Mouse (Mus musculus) B cell, adult 2 months (primary cell): ENCODE measurements around the gene Uimc1.

Experiments
- DNase-seq, 2 experiments: peaks; one replicate each; pipeline ENCODE4 v3.0.0; 2022

The Uimc1 gene

DNA sequence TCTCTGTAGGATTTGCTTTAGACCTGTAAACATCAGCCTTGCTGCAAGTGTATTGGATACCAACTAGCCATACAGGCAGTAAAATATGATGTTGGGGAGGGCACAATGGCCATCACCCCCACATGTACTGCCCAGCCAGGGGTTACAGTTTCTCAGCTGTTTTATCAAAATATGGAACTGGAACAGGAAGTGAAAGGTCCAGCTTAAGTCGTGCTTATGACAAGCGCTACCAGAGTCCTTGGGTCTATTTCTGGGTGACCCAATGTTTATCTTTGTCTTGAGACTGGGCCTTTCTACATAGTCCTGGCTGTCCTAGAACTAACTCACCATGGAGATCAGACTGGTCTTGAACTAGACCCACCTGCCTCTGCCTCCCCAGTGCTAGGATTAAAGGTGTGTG lies 75.9 kb downstream of the Uimc1 start:
- no peak for DNase-seq

- DNase-seq, result peak; percentile 37 to 40
Observed at GRCm38 (mm10) chr13:55022715-55023114, 77.4 kb downstream of the Uimc1 start.

- DNase-seq, result no peak
Observed at GRCm38 (mm10) chr13:55022256-55022655, 77.8 kb downstream of the Uimc1 start.

DNA sequence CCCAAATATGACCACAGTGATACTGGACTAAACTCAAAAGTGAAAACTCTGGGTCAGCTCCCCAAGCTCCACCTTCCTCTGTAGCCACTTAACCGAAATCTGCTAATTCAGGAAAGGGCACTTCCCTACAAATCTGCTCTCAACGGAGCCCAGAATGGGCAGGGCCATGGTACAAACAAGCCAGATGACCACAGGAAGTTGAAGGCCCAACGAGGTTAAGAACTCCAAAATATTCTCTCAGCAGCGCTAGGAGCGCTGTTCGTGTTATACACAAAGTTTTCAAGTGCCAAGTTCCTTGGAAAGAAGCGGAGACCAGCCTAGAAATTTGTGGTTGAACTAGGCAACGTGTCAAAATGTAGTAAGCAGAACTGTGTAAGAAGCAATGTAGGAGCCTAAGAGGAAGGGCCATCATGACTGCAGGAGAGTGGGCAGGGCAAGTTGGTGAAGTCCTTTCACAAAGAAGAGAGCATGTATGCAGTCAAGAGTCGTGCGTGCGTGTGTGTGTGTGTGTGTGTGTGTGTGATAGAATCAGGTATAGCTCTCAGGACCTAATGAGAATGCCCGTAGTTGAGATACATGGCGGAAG lies 78.8 kb downstream of the Uimc1 start, which contains the start of gene Hk3:
Hk3 (minus strand) TSS at position 192 of the 586 bp plus-strand sequence.
- no peak for DNase-seq

DNA sequence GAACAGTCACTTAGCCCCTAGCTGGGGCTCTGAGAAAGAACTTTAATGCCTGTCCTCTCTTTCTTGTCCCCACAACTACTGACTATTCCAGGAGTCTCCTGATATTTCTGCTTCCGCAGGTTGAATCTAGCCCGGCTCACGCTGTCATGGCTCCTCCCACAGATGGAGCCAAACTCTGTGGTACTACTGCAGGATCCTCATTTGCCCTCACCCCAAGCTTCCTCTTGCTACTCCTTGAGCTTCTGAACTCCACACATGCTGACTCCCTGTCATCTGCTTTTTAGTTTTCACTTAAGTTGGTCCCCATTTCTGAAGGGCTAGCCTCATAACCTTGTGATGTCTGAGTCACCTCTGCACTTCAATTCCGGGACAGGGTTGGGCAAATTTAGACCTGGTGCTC lies 80.0 kb downstream of the Uimc1 start:
- DNase-seq, result no peak

DNA sequence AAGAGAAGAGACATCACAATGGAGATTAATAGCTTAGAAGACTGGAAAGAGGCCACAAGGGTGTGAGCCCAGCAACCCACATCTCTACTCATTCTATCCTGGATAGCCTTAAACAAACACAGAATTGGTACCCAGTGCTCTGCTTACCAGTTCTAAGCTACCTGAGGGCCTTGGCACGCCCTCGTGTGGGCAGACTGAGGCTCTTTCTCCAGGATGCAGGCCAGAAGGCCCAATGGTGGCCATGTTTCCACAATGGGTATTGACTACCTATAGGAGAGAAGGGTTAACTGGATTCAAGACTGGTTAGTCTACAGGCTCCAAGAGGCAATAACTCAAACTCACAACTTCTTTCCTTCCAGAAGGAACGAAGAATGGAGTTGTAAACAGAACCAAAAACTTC lies 80.9 kb downstream of the Uimc1 start:
- no peak for DNase-seq

DNA sequence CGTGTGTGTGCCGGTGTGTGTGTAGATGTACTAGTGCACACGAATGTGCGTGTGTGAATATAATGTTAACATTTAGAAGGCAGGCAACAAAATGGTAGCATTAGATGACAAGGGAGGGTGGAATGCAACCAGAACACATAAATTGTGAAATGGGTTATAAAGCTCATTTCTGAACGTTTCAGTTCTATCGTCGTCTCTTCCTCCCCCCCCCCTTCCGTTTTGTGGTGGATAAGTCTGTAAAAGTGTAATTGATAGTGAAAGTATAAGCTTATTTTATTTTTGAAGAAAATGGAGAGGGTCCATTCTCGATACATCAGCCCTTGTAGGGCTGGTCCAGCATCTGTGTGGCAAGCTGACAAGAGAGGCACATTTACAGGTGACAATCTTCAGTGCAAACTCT lies 81.4 kb downstream of the Uimc1 start:
- DNase-seq, result no peak

DNA sequence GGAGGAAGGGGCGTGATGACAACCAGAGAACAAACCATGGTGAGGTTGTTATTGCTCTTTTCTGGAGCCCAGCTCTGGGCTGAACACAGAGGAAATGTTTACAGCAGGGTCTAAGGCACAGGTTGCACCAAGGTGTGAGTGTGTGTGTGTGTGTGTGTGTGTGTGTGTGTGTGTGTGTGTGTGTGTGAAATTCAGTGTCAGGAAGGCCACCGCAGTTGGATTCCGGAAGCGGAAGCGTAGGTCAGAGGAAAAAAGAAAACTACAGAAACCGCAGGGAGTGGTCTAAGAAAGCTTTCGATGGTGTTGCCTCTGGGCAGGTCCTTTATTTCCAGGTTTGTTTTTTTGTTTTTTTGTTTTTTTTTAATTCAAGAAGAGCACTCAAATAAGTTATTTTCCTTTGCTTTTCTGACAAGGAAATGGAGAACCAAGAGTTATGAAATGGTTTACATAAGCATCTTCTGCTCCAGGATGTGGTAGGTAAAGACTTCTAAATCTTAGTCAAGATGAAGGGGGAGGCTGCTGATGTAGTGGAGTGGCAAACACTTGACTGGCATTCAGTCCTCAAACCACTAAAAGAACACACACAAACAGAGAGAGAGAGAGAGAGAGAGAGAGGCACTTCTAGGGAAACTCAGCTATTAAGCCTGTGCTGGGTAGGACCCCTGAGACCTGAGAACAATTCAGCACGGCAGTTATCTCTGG lies 82.1 kb downstream of the Uimc1 start:
- DNase-seq, result no peak

DNA sequence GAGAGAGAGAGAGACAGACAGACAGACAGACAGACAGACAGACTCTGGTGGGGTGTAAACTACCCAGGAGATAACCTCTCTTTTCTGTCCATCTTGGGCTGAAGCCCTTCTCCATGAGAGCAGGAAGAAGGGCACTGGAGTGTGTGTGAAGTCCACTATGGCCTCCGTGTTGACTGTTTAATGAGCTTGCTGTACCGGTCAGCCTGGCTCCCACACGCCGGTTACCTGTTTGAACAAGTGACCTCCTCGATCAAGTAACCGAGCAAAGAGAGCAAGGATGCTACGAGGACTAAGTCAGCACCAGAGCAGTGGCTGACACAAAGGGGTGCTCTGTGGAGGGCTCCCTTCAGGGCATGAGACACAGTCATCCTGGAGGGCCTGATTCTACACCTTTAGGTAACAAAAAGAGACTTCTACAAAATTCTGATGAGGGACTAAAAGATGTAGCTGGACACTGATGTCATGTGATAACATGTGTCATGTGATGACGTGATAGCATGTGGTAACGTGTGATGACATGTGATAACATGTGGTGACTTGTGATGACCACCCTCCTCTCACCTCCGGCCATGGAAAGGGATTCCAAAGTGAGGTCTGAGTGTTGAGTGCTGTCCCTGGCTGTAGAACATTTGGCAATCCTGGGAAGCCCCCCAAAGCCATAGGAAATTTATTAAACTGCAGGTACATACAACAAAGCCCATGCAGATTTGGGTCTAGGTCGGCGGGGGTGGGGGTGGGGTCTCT lies 82.8 kb downstream of the Uimc1 start:
- DNase-seq, result no peak

DNA sequence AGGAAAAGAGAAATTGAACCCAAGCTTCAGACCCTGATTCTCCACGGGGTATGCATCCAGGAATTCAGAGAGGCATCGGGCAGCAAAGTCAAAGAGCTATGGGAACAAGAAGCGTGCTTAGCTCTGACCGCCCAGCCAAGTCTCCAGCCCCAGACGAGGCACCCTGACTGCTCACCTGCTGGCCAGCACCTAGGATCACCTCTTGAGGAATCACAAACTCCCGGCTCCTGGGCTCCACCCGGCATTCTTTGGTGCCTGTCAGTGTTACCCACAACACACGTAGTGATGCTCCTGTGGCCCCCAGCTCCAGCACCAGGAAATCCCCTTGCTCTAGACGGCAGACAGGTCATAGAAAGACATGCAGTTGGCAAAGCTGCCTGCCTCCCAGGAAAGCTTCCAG lies 85.6 kb downstream of the Uimc1 start:
- no peak for DNase-seq

DNA sequence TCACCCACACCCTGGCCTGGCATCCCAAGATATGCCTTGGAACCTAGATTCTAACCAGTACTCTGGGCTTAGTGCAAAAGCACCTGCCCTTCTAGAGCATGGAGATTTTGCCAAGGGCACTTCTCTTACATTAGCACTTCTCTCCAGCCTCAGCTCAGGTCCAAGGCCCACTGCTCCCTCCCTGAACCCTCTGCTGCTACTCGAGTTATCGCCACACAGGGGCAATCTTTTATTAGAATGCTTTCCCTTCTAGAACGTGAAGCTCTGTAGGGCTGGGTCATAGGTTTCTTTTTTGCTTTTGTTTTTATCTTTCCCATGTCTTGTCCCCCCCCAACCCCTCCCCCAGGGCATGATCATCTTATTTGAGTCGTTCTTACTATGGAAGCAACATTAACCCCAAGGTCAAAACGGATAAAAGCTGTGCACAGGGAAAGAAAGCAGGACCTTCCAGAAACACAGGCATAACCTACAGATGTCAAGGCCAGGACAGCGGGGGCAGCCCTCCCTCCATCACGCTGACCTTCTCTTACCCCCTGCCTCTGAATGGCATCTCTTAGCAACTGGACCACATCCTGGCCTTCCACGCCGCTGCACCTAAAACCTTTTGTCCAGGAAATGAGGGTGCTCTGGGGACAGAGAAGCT lies 86.3 kb downstream of the Uimc1 start:
- peak in 1 of 2 experiments; percentile 15 for DNase-seq

GRCm38 (mm10) chr13:55011981-55012478 lies 88.1 kb downstream of the Uimc1 start:
- no peak for DNase-seq

DNA sequence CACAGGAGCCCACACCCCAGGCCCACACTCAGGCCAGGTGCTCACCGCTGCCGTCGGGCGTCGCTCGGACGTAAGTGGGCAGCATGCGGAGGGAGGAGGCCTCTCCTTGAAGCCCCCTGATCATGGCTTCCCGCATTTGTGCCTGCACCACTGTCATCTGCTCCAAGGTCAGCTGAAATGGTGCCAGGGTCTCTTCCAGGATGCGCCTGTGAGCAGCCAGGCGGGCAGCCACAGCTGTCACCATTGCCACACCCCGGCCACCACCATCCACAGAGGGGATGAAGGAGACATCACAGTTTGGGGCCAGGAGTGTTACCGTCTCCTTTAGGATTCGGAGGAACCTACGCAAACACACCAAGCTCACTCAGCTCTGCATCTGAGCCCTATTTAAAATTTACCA lies 89.0 kb downstream of the Uimc1 start:
- DNase-seq, result no peak

DNA sequence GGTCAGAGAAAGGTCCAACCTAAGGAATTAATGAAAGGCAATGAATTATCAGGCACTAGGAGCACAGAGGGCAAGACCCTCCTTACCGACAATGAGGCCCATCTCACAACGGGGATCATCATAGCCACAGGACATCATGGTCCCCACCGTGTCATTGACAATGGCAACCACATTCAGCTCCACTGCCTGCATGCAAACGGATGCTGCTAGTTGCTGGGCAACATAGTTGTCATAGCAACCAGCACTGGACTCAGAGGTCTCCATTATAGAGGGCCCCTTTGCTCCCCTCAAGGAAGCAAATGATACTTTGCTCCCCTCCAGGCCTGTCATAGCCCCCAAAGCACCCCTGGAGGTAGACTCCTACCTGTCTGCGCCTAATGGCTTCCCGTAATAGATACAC lies 91.5 kb downstream of the Uimc1 start:
- no peak for DNase-seq

GRCm38 (mm10) chr13:55006415-55006742 lies 93.7 kb downstream of the Uimc1 start:
- no peak for DNase-seq

DNA sequence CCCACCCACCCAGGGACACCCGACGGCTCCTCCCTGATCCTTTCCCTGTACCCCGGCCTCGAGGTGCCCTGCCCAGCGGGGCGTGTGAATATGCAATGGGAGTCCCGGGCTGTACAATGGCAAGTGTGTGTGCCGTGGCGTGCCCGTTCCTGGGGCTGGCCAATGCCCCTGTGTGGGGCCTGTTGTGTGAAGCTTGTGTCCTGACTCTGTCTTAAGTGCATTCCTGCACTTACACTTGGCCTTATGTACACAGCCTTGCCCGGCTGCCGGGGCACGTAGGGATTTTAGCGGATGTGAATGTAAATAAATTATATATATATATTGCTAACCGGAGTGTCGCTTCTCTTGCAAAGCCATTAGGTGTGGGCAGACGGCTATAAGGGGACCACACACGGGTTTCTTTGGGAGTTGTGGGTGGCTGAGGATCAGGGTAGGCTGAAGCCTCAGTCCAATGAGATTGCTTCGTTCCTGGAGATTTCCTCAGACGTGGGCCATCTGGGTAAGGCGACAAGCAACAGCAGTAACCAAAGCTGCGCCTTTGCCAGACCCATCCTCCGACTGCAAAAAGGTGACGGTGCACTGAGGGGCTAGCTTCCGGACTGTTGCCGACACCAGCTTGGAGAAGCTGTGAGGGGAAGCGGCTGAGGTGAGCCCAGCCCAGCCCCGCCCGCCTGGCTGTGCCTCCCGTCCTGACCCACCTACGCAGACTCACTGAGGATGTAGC lies 94.2 kb downstream of the Uimc1 start:
- no peak for DNase-seq

DNA sequence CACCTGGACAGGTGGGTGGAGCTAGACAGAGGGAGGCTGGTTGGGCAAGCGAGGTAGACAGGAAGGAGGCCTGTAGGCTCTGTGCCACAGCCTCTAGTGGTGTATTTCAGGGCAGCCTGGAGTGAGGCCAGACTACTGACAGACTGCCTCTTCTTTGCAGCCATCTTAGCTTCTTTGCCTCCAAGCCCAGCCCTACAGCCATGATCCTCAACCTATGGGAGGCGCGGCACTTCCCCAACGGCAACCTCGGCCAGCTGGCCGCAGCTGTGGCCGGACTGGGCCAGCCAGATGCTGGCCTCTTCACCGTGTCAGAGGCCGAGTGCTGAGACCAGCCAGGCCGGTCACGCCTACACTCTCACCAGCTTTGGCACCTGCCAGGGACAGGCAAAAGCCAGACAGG lies 95.5 kb downstream of the Uimc1 start:
- no peak for DNase-seq

DNA sequence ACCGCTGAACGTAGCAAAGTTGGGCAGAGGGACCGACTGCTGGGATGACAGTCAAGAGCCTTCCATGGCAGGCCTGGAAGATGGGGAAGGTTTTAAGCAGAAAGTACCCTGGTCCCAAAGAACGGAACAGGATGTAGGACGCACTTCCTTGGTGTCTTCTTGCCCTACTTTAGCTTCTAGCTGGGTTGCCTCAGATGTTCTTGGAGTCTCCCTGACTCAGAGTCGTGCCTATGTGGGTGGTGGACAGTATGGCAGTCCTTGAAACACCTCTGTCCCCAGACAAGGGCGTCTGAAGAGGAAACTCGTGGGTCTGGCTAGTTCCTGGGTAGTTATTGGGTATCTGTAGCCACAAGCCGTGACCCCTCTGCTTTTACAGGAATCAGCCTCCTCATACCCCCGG lies 98.0 kb downstream of the Uimc1 start:
- DNase-seq, result no peak

- DNase-seq, result no peak
Observed at GRCm38 (mm10) chr13:55000433-55000832, 99.7 kb downstream of the Uimc1 start.

DNA sequence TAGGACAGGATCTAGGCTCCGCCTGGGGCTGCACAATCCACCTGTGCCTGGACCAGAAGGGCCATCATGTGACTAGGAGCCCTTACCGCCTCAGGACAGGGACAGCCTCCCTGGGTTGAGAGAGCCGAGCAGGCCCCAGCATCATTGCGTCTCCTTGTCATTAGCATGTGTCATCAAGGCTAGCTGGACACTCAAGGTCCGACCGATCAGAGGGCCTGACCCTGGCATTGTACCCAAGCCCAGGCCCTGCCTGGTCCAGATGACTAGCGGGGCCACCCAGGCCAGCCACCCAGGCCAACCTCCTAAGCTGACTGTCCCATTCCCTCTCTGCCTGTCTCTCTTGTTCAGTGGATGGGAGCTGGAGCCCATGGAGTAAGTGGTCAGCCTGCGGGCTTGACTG lies 102.5 kb downstream of the Uimc1 start:
- no peak for DNase-seq

DNA sequence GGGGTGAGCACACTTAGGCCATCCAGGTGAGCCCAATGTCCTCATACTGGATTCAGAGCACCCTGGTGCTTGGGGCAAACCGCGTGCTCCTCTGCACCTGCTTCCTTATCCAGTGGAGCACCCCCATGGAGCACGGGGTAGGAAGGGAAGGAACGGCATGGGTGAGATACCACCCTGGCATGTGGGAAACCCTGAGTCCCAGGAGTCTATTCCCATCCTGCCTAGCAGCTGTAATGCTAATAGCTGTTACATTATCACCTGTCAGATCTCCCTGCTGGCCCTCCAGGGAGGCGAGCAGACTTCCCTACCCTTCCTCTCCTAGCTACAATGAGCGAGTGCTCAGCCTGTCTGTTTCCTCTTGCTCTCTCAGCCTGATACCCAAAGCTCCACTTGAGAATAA lies 104.9 kb downstream of the Uimc1 start:
- DNase-seq, result no peak

GRCm38 (mm10) chr13:54994576-54994975 lies 105.5 kb downstream of the Uimc1 start:
- DNase-seq, result no peak

DNA sequence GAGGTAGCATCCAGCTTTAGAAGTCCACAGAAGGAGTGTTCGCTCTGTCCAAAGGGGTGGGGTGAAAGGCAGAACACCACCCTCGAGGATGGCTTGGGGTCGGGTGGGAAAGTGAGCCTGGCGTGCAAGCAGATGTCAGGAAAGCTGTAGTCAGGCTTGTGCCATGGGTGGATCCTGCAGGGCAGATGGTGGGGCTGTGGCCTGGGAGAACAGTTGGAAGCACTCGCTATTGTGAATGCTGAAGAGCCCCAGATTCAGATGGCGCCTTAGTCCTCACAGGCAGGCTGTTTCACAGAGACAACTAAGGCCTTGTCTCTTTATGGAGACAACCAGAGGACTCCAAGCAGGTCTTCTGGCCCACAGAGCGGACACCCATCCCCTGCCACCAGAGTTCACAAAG lies 107.9 kb downstream of the Uimc1 start:
- no peak for DNase-seq
